Mouse (Mus musculus): ENCODE measurements at regions not wholly inside any gene's neighbourhood (a gene's known extent, or its start where the extent isn't known, plus 50 kb on each side); places are given as distances from the start of the nearest gene placed in this dataset.

DNA sequence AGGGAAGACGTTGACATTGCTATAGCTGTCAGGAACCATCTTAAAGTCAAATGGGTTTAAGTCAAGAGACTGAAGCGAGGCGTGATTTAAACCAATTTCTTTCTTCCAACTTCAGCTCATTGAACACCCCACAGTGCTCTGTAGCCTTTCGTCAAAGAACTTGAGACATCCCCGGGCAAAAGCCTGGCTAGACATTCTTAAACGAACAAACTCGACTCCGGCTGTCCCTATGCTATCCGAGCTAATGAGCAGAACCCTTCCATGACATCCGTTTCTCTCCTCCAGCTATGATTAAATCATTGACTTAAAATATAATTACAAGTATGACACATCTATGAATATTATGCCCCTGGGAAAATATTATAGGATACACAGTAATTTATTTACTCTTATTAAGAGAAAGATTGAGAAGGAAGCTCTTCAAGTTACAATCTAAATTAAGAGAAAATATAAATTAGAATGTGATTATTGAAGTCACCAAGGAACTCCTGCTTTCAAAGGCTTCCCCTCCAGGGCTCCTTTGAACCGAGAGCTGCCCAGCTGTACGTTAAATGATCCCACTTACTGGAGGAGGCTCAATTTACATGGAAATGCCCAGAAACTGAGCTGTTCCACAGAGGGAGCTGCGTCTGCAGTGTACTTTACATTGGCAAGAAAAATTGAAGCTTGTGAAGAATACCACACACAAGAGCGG is 253.2 kb downstream of the Pax3 start:
- no peak for DNase-seq
- intact Hi-C loops (cut with DNase I) = loop anchor here (1.0 to 10.0 kb wide), 2 partner anchors 29 to 481 kb away; no protein-coding TSS in a partner anchor

DNA sequence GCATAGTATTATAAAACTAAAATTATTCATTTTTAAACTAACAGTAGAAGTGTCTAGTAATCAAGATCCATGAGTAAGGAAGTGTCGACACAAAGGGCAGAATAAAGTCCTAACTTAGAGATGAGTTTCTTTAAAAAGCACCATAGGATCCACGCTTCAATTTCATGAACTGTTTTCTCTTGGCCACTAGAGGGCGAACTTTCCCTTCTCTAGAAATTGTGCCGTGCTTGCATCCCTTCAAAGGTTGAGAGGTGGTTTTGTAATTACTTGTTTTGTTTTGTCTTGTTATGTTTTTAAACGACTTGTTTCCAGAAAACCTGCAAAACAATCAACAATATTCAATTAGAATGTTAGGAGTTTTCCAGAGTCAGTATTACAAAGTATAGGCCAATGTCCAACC is 253.8 kb downstream of the Pax3 start:
- DNase-seq = peak in 1 of 2 experiments; percentile 20
- intact Hi-C loops (cut with DNase I) = loop anchor here (10.0 kb wide), 1 partner anchor 482 kb away; no protein-coding TSS in a partner anchor

DNA sequence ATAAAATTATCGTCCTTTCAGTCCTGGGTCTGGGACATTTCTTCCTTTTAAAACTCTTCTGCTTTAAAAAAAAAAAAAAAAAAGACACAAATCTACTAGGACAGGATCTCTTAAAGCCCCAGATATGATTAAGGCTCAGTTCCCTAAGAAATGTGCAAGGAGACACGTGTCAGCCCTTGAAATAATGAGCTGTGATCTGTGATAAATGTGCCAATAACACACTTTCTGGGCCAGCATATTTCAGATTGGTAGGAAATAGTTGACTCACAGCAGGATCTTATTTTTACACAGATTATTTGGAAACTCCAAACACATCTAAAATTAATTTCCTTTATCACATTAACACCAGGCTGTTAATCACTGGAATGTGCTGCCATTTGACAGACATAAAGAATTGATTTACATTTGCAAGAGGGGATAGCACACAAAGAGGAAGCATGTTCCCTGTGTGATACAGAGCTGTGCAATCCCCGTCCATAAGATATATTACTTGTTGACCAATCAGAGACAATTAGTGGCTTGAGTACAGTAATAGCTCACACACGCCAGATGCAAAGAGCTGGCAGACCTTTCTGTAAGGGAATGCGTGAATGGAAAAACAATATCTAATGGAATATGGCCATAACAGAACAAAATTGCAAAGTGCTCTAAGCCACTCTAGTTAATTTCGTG is 263.7 kb downstream of the Pax3 start:
- no peak for DNase-seq
- intact Hi-C loops (cut with DNase I) = no loop called here

DNA sequence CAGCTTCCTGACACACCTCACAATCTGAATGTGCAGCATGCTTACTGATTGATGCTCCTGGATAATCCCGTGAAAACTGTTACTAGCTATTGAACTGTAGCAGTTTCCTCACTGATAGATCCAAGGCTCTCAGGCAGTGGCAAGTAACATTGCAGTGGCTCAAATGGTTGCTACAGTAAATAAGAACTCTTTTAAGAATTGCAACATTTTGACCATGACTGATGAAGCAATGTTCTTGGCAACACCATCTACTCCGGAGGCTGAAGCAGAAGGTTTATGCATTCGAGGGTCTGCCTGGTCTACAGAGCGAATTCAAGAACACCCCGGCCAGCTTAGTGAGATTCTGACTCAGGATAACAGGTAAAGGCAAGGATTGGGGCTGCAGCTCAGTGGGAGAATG is 264.7 kb downstream of the Pax3 start:
- DNase-seq = no peak
- intact Hi-C loops (cut with DNase I) = no loop called here

DNA sequence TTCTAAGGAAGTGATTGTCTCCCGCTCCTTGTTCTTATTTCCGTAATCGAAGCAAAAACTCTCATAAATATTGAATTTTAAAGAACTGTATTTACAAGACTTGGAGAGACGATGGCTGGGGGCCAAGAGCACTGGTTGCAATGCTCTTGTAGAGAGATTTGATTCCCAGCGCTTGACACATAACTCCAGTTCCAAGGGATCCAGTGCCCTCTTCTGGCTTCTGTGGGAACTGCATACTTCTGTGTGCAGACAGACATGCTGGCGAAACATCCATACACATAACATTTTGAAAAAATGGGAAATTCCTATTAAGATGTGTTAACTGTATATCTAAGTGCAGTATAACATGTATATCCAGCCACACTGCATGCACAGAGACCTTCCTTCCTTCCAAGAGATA is 266.3 kb downstream of the Pax3 start:
- intact Hi-C loops (cut with DNase I) = no loop called here
- DNase-seq = no peak

DNA sequence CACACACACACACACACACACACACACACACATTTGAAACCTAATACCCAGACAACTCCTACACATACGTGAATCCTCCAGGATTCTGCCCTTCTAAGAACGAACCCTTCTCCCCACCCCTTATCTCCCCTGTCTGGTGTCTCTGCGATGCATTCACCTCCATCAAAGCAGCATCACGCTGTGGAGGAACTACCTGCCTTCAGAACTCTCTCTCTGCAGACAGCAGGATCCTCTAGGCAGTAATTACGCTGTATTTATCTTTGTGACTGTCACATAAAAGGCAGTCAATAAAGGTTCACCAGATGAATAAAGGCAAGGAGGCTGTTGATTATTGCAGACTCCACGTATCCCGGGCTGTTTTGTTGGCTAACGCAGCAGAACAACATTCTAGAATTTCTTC is 267.4 kb downstream of the Pax3 start:
- intact Hi-C loops (cut with DNase I) = no loop called here

DNA sequence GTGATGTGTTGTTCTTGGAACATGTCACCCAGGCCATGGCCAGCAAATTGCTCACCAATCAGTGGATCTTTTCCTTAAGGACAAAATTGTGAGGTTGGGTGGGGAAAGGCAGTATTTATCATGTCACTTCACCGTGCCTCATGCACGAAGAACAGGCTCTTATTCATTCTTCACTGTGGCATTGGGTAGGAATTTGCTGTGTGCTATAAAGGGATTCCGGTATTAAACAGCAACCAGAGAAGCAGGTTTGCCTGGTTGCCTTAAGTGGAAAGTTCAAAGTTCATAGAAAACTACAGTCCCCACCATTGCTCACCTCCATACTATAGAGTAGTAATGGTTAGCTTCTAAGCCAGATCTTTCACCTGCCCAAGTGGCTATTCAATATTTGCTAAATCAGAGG is 270.8 kb downstream of the Pax3 start:
- no peak for DNase-seq
- intact Hi-C loops (cut with DNase I) = no loop called here

More for the DNA sequence above, 267.4 kb downstream of the Pax3 start:
- no peak for DNase-seq

DNA sequence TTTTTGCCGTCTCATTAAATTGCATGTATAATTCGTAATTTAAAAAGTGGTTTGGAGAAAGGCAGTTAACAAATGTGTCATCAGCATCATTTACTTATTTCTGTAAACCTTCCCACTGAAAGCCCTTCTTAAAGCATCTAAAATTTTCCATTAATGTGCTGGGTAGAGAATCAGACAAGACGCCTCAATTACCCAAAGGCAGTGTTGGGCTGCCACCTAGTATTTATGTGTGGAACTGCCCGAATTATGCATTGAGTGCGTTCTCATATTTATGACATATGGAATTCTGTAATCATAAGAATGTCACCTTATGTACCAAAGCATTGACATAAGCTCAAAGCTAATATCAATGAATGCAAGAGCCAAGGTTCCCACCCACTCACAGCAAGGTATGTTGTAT is 300.7 kb downstream of the Pax3 start:
- no peak for DNase-seq
- intact Hi-C loops (cut with DNase I) = no loop called here

DNA sequence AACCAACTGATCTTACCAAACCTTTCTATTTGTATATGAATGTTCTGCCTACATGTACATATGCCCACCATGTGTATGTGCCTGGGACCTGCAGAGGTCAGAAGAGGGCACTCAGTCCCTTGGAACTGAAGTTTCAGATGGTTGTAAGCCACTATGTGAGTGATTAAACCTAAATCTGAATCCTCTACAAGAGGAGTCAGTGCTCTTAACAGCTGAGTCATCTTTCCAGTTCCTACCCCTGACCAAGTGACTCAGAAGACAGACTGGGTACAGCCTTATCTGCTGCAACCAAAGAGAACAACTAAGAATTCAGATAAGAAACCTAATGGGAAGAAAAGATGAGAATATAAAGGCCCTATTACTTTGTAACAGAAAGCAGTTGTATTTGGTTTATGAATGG is 317.9 kb downstream of the Pax3 start:
- intact Hi-C loops (cut with DNase I) = no loop called here
- no peak for DNase-seq

DNA sequence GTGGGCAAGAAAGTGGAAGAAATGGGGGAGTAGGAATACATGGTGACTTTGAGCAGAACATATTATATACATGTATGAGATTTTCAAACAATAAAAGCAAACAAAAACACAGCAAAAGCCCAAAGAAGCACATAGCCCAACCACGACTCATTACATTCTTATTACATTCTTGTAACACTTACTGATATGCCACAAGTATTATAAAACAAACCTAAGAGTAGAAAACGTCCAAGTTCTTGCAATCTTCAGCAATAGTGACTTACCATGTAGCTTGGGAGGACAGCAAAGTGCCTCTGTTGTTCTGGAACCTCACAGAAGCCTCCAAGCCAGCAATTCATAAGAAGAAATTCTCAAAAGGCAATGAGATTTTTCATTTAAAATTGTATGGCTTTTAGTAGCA is 326.8 kb downstream of the Pax3 start:
- no peak for DNase-seq
- intact Hi-C loops (cut with DNase I) = no loop called here

DNA sequence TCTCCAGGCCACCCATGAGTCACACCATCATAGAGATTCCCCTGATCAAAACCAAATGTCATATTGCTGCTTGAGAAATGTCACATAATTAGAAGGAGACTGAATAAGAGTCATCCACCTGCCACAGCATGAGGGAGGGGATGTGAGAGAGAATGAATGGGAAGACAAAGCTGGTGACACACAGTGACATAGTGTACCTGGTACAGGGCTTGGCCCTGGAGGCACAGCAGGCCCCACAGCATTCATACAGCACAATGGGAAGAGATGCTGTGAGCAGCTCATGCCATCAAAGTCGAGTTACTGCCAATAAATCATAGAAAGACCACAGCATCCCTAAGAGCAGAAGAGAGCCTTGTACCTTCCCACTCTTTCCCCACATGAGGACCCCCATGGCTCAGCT is 327.8 kb downstream of the Pax3 start:
- no peak for DNase-seq
- intact Hi-C loops (cut with DNase I) = no loop called here

DNA sequence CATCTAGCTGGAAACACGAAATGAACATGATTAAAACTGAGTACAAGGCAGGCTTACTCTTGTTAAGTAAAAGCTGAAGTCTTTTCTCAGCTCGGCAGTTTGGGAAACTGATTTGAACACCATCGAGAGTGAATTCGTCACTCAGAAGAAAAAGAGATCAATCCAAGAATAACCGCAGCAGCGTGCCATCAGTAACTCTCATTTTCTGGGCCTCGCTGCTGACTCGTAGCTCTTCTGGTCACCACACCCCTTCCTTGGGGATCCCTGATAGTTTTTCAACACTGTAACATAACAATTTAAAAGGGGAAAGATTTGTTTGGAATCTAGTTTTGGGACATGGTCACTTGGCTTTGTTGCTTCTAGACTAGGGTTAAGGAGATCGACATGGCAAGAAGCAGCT is 337.0 kb downstream of the Pax3 start:
- intact Hi-C loops (cut with DNase I) = no loop called here
- no peak for DNase-seq

DNA sequence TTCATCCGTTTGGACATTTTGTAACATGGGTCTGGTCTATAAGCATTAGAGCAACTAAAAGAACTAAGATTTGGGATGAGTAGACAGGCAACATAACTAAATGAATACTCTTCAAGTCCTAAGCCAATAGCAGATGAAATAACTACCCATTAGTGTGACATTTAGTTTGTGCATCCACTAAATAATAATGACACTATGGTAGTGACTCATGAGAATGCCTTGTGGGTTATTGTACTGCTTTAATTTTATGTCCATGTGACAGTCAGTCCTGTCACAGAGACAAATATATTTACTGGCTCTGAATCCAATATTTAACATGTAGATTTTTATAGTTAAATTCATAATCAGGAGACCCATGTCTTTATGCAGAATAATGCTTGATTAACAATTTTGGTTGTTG is 339.5 kb upstream of the Epha4 start:
- intact Hi-C loops (cut with DNase I) = no loop called here
- no peak for DNase-seq

DNA sequence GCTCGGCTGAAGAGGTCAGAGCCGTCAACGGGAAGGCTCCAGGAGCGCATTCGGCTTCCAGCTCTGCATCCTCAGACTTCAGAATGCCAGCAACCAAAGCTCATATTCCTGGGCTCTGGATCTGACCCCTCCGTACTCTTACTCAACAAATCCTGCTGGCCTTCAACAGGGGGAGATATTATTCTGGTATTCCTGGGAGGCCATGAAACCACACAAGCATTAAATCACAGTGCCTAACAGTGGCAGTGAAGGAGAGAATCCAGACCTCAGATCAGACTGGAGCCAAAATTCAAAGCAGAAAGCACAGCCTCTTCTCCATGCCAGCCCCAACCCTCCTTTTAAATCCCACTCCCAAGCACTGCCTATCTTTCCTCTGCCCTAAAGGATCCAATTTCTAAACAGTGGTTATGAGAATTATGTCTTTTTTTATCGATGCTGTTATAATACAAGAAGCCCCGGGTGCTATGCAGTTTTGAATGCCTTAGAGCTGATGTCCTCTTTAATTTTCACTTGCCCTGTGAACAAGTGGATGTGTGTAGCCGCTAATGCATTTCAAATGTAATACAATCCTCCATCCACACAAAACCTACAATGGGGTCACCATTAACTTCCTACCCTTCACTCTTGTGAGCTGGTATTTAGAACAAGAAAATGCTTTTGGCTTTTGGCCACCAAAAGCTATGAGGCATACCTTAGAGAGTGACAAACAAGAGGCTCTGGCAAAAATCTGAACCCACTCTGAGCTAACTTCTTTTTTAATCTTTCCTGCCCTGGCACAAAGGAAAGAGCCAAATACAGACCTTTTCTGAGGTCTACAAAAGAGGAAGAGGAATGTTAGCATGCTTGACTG is 333.1 kb upstream of the Epha4 start:
- DNase-seq = no peak
- intact Hi-C loops (cut with DNase I) = no loop called here

DNA sequence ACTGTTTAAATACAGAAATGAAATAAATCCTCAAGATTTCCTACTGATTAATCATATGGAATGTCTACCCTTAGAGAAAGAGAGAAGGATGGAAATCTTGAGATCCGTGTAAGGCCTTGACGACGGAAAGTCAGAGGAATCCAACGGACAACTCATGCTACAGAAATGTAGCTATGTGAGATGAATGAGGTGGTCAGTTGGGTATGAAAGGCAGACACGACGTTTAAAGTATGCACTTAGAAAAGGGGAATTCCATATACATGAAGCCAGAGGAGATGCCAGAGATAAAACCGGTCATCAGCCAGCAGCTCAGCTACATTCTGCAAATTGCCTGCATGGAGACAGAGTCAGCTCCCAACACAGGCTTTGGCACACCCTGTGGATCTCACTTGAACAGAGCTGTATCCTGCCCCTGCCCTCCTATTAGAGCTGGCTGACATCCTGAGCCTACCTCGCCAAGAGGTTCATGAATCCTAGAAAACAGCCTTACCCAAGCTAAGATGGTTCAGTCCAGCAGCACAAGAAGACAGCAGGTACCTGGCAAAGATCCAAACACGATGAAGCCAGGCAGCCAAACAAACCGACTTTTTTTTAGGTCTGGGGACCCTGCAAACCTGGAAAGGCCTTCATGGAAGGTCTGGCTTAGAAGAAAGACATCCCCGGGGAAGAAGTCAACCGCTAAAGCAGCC is 331.3 kb upstream of the Epha4 start:
- DNase-seq = no peak
- intact Hi-C loops (cut with DNase I) = no loop called here

DNA sequence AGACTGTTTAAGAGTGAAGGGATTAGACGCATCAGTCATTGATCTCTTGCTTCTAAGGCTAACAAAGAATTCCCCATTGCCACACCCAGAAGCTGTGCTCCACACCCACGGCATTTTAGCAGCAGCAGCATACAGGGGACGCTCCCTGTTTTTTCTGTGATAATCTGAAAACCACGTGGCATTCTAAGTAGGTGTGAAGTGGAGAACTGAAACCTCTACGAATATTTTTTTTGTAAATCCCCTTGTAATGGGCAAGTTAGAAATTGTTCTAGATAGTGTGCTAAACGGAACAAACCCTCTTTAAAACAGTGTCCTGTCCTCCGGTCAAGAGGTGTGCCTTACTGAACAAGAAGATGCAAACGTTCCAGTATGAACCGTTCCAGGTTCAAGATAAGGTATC is 325.8 kb upstream of the Epha4 start:
- no peak for DNase-seq

DNA sequence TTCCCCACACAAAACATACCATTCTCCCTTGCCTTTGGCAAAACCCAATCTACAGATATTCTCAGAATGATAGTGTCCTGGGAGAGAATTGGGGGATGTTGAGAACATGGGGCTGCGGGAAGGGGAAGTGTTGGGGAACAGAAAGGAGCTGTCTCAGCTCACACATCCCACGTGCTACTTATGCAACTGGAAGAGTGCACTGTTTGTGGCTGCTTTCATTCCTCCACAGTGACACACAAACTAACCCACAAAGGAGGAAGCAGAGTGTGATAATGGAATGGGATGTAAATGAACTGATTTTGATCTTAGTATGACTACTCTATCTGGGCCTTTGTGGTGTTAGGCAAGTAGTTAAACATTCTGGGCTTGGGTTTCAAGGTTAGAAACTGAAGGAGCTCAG is 317.3 kb upstream of the Epha4 start:
- no peak for DNase-seq
- intact Hi-C loops (cut with DNase I) = no loop called here

More for the DNA sequence above, 325.8 kb upstream of the Epha4 start:
- intact Hi-C loops (cut with DNase I) = no loop called here

DNA sequence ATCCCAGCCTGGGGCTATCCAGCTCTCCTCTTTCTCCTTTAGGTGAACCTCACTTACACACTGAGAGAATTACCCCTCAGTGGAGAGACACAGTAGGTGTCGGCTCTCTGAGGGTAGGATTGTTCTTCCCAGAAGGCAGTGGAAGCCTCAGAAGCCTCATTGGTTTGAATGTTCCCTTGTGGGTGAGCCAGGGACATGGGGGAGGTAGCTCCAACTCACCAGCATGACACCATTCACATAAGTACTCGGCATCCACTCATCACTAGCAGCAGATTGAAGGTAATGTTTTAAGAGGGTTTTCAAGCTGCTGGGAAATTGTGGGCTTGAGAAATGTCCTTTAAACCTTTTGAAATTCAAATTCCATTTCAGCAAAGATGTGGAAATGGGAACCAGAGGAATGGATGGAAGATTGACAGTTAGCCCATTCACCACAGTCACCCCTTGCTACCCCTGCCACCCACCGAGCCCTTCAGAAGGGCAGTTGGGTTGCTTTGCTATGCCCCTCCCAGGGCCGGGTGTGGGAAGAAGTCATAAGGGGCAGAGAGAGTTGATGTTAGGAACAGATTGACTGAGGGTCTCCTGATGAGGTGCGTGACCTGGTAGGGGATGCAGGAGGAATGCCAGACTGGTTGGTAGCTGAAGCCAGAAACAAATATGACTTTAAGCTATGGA is 310.0 kb upstream of the Epha4 start:
- intact Hi-C loops (cut with DNase I) = no loop called here

DNA sequence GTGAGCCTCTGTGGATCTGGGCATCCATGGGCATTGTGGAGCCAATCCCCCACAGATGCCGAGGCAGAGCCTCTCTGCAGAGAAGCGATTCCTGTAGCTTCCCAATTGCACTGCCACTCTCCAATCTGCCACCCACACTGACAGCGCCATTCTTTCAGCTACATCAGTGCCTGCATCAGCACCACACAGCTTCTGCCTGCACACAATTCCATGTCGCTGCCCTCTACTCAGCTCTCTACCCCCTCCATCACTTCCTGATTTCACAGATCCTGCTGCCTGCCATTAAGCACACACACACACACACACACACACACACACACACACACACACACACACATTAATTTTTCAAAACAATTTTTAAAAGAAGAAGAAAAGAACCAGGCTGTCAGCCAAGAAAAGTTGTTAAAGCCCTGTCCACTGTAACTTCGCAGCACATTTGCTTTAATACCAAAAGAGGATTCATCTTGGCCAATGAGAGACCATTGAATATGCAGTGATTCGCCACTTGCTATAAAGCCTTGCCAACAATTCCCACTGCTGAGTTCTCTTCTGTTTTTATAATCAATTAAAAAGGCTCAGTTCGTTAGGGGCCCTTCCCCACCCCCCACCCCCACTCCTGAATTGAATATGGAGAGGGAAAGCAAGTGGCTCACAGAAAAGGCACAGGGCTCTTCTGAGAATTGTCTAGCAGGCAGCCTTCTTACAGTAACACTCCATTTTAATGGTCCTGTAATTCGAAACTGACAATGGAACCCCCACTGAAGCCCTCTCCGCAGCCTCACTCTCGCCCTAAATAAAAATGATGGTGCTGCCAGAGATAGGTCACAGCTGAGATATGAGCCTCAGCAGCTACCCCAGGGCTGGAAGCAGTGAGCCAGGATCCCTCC is 309.2 kb upstream of the Epha4 start:
- DNase-seq = no peak
- intact Hi-C loops (cut with DNase I) = no loop called here

More for the DNA sequence above, 310.0 kb upstream of the Epha4 start:
- DNase-seq = no peak
